Mouse (Mus musculus) kidney, adult 8-10 months (tissue): ENCODE measurements around the gene Mtcl1.

ENCODE experiments used
- DNase-seq, 2 experiments: peaks; one replicate each; pipeline ENCODE4 v3.0.0; 2022

The Mtcl1 gene

GRCm38 (mm10) chr17:66320716-66321372 lies 128.7 kb downstream of the Mtcl1 start:
- no peak for DNase-seq

GRCm38 (mm10) chr17:66318031-66318430 lies 131.5 kb downstream of the Mtcl1 start:
- DNase-seq, result no peak

- DNase-seq, result no peak
Measured at GRCm38 (mm10) chr17:66317576-66317975, 132.0 kb downstream of the Mtcl1 start.

- DNase-seq, result no peak
Measured at GRCm38 (mm10) chr17:66317156-66317555, 132.4 kb downstream of the Mtcl1 start.

- DNase-seq, result no peak
Measured at GRCm38 (mm10) chr17:66315451-66315850, 134.1 kb downstream of the Mtcl1 start.

- no peak for DNase-seq
Measured at GRCm38 (mm10) chr17:66314566-66315285, 134.8 kb downstream of the Mtcl1 start.

GRCm38 (mm10) chr17:66301906-66302305 lies 147.6 kb downstream of the Mtcl1 start:
- DNase-seq, result no peak

GRCm38 (mm10) chr17:66301267-66301666 lies 148.3 kb downstream of the Mtcl1 start:
- no peak for DNase-seq

- no peak for DNase-seq
Measured at GRCm38 (mm10) chr17:66297721-66298120, 151.8 kb downstream of the Mtcl1 start.

- no peak for DNase-seq
Measured at GRCm38 (mm10) chr17:66293581-66293980, 156.0 kb downstream of the Mtcl1 start.

- DNase-seq, result no peak
Measured at GRCm38 (mm10) chr17:66289894-66290293, 159.7 kb downstream of the Mtcl1 start.
